Mouse (Mus musculus) thymus, postnatal 4 days (tissue): Measurements from ENCODE around the gene Eps15l1.

Experiments
- DNase-seq: peaks from one replicate; pipeline ENCODE4 v3.0.0; 2021

Gene Eps15l1

GRCm38 (mm10) chr8:72318801-72319322 is 102.4 kb downstream of the Eps15l1 start, which contains the start of gene Klf2:
Gene Klf2 (plus strand): TSS chr8:72319033.
- peak; percentile 95 for DNase-seq

GRCm38 (mm10) chr8:72317741-72318301 is 103.4 kb downstream of the Eps15l1 start:
- no peak for DNase-seq

- no peak for DNase-seq
These were observed 105.1 kb downstream of the Eps15l1 start for GRCm38 (mm10) chr8:72316053-72316695.

- peak; percentile 54 for DNase-seq
These were observed 108.2 kb downstream of the Eps15l1 start for GRCm38 (mm10) chr8:72312926-72313518.

GRCm38 (mm10) chr8:72310849-72311506 is 110.3 kb downstream of the Eps15l1 start:
- no peak for DNase-seq

- no peak for DNase-seq
These were observed 113.0 kb downstream of the Eps15l1 start for GRCm38 (mm10) chr8:72308276-72308675.

GRCm38 (mm10) chr8:72306913-72307312 is 114.3 kb downstream of the Eps15l1 start:
- DNase-seq: no peak

- DNase-seq: no peak
These were observed 115.9 kb downstream of the Eps15l1 start, which contains the start of gene Gm10282 for GRCm38 (mm10) chr8:72305210-72305905. Gene Gm10282 (minus strand): TSS chr8:72305260.

GRCm38 (mm10) chr8:72303633-72304032 is 117.6 kb downstream of the Eps15l1 start:
- peak; percentile 49 for DNase-seq

GRCm38 (mm10) chr8:72302986-72303612 is 118.2 kb downstream of the Eps15l1 start:
- DNase-seq: no peak

GRCm38 (mm10) chr8:72301497-72301896 is 119.8 kb downstream of the Eps15l1 start:
- DNase-seq: no peak

- DNase-seq: no peak
These were observed 120.4 kb downstream of the Eps15l1 start for GRCm38 (mm10) chr8:72300654-72301400.

GRCm38 (mm10) chr8:72298928-72299327 is 122.3 kb downstream of the Eps15l1 start:
- no peak for DNase-seq

GRCm38 (mm10) chr8:72296561-72296960 is 124.7 kb downstream of the Eps15l1 start:
- DNase-seq: no peak

GRCm38 (mm10) chr8:72295679-72296078 is 125.6 kb downstream of the Eps15l1 start:
- DNase-seq: peak; percentile 60

GRCm38 (mm10) chr8:72295125-72295524 is 126.1 kb downstream of the Eps15l1 start:
- no peak for DNase-seq

- no peak for DNase-seq
These were observed 128.0 kb downstream of the Eps15l1 start for GRCm38 (mm10) chr8:72293309-72293708.

GRCm38 (mm10) chr8:72291104-72291503 is 130.2 kb downstream of the Eps15l1 start:
- no peak for DNase-seq
